Mouse (Mus musculus) heart, adult 2 months (tissue): Measurements from ENCODE around the gene Zic4.

Source experiments
- CTCF ChIP-seq: fragments of 200-600 bp; IDR thresholded peaks from 2 replicates; pipeline ENCODE4 v1.8.1; 2022; ENCODE audit warnings: antibody characterized with exemption, mild to moderate bottlenecking, moderate library complexity
- EP300 ChIP-seq: fragments of 200-500 bp; IDR thresholded peaks from 2 replicates; pipeline ENCODE4 v1.6.1; 2011; ENCODE audit warnings: low read depth, low read length, control low read depth; ENCODE audit not compliant: insufficient read depth

- TF ChIP-seq CTCF (no peak), EP300 (no peak)
These were observed 18.3 kb downstream of the Zic4 start for GRCm38 (mm10) chr9:91380458-91380914.
